Mouse (Mus musculus): ENCODE results near the gene Idi2.
"Not testable (repeated sequence)": the region's sequence is repeated elsewhere in the genome, so short reads cannot be mapped to it uniquely, and the experiment has no call there.

- not testable (repeated sequence) for TF ChIP-seq ETS1 (conservative IDR thresholded peaks at IDR 0.05; ENCODE audit: low read depth, low read length); KAT2A (IDR thresholded peaks at IDR 0.05; ENCODE audit: insufficient replicate concordance, low read length); CHD1 (IDR thresholded peaks at IDR 0.05; ENCODE audit: low read depth, low read length); POLR2A (IDR thresholded peaks at IDR 0.05; ENCODE audit: low read depth, low read length)
Observed at GRCm38 (mm10) chr13:8937611-8938140, 15.0 kb upstream of the Idi2 start.

Measured in CH12.LX (cell line).